Mouse (Mus musculus): ENCODE data around the gene Adamts18.

The Adamts18 gene

DNA sequence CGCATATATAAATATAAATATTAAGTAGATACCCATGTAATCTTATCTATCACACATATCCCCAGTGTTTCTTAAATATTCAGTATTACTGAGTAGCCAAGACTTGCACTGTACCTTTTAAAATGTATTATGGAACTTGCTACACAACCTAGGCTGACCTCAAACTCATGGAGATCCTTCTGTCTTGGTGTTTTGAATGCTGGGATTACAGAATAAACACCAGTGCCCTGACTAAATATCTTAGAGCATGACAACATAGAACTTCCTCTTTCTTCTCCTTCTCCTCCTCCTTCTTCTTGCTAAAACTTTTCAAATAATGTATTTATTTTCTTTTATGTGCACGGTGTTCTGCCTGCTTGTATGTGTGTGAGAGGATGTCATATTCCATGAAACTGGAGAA lies 95.4 kb downstream of the Adamts18 start:
- no peak for DNase-seq (ENCODE audit: low spot score)

DNA sequence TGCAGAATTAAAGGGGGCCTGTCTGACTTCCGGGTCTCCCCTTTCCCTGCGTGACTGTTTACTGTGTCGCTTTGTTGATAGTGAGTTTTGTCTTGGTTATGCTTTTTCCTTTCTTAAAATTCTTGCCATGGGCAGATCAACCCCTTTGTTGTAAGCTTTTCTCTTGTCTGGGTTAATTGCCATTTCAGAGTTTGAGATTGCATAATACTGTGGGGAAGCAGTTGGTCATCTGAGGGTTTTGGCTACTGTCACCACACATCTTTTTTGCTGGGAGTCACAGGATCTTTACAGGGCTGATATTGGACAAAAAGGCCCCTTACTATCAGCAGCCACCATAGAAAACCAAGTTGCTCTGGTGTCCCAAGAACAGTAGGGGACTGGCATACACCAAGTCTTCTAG lies 96.2 kb downstream of the Adamts18 start:
- DNase-seq (ENCODE audit: low spot score) = no peak

DNA sequence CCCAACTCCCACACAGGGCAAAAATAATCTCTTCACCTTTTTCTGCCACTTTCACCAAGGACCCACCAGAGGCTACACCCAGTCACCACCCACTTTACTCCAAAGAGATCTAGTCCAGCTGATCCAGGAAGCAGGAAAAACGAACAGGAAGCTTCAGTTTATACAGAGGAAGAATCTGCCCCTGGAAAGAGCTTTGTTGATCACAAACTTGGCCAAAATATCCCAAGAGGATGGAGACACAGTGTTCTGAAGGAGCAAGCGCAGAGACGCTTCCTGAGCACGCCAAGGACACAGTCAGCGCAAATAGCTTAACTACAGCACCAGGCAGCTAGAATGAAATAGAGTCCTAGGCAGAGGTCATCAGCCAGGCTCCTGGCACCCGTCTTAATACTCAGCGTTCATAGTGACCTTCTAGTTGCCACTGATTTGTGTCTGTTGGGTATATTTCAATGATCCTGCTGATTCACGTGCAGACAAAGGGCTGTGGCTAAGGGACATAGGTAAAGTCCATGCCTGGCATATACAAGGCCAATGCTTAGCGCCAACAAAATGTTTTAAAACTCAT lies 113.0 kb downstream of the Adamts18 start:
- DNase-seq (ENCODE audit: low spot score) = no peak

DNA sequence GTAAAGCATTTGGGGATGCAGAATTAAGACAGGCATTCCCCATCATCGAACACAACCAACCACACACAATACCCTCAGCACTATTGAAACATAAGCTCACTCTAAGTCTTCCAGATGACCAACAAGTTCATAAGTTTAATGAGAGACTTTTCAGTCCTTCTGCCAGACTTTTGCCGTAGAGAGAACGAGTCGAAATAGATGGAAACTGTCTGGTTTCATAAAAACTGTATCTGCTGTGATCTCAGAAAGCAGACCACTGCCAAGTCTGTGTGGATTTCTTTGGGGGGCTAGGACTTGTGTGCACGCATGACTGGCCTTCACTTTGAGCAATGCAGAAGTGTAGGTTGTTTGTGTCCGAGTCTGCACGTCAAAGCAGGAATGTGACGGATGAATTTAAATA lies 123.2 kb downstream of the Adamts18 start:
- DNase-seq (ENCODE audit: low spot score) = no peak

DNA sequence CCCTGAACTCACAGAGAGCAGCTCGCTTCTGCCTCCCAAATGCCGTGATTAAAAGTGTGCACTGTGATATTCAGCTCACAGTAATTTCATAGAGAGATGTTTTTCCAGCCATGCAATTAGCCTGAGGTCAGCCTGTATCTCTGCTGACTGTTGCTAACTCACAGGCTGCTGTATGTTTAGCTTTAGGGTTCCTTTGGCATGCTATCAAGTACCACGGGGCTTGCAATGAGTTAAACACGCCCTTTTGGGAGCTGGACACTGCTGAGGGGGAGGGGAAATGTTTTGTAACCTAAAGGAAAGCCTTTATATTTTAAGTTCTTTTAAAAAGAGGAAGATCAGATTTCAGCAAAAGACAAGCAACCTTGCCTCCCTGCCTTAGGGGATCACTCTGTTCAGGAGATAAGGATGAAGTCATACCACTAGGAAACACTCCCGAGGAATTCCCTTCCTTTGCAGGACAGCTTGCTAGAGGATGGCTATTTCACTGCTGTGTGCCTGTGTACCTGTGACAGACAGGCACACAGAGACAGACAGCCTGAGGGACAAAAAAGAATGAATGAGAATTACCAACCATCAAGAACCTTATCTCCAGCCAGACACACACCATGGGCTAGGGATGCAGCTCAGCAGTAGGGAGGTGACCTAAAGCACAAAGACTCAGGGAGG lies 124.5 kb downstream of the Adamts18 start:
- DNase-seq (ENCODE audit: low spot score) = no peak

DNA sequence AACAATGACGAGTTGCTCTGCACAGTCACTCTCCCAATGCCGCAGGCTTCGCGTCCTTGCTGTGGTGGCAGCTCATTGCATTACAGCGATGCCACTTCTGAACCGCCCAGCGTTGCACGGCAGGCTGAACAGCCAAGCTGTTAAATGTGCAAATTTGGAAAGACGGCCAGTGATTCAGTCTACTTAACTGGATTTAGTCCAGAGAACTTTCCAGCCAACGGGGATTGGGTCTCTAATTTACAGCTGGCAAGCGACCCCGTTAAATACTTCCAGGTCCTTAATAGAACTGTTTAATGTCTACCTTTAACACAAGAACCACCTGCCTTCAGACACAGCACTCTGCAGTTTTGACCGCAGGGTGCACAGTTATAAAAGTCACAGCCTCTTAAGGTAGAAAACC lies 127.1 kb downstream of the Adamts18 start:
- no peak for DNase-seq (ENCODE audit: low spot score)

DNA sequence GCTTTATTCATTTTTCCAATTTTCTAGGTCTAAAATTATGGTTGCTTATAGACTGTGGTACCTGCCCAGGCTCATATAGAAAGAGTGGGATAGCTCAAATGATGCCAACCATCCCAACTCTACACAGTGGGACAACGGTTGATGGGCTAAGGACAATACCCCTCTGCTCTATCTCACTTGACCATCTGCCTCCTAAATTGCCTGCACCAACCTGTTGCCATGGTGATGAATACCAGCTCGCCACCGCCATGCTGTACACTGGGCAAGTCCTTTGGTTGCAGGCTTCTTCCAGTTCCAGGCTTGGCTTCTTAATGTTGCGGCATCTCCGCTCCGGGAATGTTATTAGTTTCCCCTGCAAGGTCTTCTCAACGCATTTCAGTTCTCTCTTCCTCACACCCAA lies 143.6 kb downstream of the Adamts18 start:
- DNase-seq (ENCODE audit: low spot score) = peak; percentile 10

DNA sequence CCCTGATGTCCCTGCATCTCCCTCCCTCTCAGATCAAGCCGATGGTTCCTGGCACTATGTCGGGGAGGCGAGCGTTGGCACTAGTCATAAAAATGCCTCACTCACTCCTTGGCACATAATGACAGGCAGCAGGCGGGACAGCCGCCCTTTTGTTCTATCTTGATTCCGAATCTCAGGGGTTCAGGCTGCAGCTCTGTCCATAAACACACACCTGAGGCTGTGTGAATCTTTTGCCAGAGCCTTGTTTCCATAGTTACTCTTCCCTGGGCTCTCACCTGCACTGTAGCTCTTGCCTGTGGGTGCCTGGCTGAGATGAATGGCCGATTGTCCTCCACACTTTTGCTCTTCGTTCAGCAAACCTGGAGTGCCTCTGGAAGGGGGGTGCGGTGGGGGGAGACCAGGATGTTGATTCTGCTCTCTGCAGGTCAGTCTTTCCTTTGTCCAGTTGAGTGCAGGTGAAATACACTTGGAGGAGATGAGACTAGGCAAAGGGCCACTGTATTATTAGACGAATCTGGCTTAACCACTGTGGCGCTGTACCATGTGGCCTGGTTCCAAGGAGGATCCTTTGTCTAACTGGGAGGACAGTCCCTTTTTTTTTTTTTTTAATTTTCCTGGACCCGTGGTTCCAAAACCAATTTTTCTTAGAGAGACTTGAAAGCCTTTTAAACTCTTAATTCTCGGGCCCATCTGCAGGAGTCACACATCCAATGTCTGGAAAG lies 156.8 kb downstream of the Adamts18 start:
- DNase-seq (ENCODE audit: low spot score) = no peak

DNA sequence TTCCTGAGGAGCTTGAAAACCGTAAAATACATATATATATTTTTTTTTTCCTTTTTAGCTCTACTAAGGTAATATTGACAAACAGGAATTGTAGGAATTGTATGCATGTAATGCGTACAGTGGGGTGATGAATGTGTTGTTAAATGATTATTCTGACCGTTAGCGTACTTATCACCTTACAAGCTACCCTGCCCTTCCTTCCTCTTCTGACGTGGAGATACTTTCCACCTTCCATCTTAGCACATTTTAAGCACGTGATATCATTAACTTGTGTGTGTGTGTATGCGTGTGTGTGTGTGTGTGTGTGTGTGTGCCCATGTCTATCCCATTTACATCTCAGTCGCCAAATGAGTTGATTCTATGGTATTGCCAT lies 160.0 kb downstream of the Adamts18 start:
- DNase-seq (ENCODE audit: low spot score) = no peak

DNA sequence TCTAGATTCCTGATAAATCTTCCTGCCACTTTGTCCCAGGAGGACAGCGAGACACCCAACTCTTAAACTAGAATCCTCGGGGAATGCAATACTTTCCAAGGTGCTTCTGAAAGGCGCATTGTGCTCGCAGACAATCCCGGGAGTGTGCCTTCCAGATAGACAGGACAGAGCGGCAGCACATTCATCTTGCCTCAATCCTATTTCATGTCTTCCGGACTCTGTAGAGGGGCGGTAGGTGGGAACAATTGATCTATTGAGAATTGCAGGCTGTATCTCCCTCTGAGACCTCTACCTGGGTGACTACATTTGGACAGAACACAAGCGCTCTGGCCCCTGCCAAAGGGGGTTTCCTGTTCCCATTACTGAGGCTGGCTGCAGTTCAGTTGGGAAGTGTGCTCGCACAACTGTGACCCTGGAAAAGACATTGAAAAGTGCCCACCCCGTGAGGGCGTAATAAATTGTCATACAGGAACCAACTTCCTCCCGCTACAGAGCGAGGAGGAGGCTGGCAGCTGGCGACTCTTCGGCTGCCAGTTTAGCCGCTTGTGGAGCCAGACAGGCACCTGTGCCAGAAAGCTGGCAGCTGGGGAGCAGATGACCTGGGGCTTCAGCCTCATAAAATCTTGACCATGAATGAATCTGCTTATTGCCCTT lies 160.5 kb downstream of the Adamts18 start:
- DNase-seq (ENCODE audit: low spot score) = no peak

DNA sequence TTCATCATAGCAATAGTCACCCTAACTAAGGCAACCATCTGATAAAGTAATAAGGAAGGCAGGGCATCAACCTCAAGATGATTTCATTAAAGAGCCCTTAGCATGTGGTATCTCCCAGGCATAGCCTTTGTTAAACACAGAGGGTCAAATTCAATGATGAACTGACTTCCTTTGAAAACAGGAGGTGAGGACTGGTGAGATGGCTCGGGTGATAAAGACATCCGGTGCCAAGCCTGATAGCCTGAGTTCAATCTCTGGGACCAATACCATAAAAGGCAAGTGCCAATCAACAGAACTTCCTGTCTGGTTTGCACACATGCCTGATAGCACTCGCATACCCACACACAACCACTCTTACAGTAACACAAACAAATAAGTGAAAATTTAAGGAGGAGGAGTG lies 169.2 kb downstream of the Adamts18 start:
- DNase-seq (ENCODE audit: low spot score) = no peak

DNA sequence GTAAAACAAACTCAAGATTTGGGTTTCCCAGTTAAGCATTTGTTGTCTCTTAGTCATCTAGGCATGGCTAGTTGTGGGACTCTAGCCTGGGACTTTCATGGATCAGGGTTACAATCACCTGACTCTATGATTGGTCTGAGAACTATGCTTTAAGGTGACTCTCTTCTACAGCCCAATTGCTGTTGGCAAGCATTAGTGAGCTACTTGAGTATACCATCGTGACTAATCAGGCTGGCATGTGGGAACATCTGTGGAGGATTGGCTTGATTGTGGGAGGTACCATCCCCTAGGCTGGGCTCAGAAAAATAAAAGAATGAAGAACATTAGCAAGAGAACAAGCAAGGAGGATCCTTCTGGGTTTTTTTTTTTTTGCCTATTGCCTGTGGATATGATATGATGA lies 171.7 kb downstream of the Adamts18 start:
- DNase-seq (ENCODE audit: low spot score) = no peak

DNA sequence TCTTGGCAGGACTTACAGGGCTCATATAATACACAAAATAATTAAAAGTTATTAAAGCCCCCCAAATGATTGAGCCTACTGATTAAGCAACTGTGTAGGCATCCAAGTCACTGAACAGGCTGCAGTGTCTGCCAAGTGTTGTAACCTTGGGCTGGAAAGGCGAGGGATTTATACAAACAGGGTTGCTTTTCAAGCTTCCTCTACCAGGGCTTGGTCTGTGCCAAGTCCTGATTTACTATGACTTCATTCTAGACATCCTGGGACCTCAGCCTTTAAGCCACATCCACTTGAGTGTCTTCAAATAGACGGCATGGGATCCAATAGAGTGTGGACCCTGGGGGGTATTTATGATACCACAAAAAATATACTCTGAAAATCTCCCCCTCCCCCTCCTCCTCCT lies 173.3 kb downstream of the Adamts18 start:
- DNase-seq (ENCODE audit: low spot score) = no peak

DNA sequence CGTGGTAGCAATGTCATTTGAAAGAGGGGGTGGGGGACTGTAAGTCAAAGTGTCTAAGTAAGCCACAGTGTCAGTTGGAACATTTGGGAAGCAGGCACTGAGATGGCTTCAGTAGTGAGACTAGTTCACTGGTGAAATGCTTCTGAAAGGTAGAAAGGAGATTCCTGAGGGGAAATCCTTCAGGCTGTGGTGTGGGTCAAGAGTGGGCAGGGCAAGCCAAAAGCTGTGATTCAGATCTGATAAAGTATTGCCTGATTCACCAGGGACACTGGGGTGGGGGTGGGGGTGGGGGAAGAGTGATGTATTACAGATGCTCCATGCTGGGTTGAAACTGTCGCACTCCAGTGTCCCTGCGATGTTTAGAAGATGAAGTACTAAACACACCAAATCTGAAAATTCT lies 173.9 kb downstream of the Adamts18 start:
- DNase-seq (ENCODE audit: low spot score) = no peak

DNA sequence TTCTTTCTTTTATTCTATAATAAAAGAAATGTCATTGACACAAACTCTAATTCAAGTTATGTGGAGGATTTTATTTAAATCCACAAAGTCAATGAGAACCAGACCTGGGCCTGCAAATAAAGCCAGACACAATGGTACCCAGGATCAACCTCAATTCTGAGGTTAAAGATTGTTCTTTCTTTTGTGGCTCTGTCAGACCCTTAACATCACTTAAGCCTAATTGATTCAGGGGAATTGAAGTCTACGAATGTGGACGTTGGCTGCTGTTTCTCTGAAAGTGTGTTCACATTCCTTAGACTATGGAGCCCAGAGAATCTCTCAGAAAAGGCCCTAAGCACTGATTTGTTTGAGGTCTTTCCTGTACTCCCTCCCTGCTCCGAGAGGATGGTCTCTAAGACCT lies 175.2 kb downstream of the Adamts18 start:
- DNase-seq (ENCODE audit: low spot score) = peak; percentile 42

DNA sequence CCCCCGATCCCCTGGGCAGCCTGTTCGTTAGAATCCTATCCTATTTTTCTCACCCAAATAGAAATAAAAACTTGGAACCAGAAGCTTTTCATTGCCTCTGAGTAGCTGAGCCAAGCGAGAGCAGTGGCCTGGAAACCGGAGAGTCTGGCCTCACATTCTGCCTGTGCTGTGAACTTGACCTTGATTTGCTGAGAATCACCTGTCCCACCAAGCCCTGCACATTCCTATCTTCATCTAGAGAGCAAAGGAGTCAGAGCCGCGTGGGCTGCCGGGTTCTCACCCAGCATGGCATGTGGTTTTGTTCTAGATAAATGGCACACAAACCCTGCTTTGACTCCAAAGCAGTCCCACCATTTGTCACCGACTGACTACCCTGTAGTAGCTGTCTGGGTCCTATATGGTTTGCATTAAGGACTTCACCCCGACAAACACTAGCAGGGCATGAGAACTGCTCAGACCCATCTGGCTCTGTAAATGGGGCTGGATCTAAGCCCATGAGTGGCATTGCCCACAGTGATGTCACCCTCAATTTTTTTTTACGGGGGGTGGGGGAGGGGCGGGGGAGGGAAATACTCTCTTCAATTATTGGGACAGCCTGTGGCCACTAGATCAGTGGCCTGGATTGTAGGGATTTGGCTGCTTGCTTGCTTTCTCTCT lies 175.8 kb downstream of the Adamts18 start:
- DNase-seq (ENCODE audit: low spot score) = peak; percentile 36

DNA sequence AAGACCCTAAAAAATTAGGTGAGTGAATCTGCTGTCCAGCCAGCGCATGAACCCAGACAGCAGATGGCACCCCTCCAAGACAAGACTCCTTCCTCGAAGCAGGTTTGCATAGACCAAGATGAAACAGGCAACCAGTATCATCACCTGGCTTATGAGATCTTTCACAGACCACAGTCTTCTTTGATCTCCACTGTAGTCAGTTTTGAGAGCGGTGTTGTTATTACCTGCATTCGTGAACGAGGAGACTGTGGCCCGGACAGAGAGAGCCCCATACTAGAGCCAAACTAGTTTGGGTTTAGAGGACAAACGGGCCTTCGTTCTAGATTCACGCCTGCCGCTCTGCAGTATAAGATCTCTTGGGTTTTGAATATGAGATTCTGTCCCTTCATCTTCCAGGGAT lies 178.6 kb downstream of the Adamts18 start:
- DNase-seq (ENCODE audit: low spot score) = no peak

DNA sequence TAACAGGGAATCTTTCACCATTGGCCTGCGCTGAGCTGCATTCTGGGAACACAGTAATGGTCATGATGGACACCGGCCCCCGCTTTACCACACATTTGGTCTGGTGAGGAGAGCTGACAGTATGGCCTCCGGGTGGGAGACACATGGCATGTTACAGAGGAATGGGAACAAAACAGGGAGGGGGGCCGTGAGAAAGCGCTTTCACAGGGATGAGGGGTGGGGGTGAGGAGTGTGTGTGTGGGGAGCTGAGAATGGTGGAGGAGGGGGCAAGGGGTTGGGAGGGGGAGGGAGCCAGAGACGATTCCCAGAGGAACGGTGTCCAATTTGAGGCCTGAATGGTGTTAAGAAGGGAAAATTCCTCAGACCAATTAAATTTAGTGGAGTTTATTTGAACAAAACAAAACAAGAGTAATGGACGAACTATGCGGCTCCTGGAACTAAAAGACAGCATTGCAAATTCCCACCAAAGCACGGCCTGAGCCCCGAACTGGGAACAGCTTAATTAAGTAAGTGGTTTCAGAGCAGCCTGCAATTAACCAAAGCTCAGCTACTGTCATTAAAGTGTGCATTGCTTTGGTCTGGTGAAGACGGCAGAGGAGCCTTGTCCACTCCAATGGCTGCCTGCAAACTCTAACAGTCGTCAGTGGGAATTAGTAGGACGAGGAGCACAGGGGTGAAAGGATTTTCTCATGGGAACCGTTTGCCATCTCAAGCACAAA lies 181.7 kb downstream of the Adamts18 start:
- peak; percentile 29 for DNase-seq (ENCODE audit: low spot score)

DNA sequence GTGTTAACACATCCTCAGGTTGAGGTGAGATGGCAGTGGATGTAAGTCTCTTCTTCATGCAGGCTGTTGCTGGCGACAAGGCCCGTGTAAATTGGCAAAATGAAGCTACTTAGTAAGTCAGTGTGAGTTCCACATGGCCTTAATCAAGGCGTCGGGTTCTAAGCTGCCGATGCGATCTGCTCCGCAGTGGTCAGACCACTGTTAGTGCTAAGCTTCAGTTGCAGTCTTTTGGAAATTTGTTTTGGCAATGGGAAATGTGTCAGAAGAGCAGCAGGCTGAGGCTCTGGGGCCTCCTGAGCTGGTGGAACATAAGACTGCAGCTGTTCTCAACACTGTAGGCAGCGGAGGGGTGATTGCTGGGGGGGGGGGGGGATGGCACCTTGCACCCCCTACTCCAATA lies 182.6 kb downstream of the Adamts18 start:
- peak; percentile 20 for DNase-seq (ENCODE audit: low spot score)

DNA sequence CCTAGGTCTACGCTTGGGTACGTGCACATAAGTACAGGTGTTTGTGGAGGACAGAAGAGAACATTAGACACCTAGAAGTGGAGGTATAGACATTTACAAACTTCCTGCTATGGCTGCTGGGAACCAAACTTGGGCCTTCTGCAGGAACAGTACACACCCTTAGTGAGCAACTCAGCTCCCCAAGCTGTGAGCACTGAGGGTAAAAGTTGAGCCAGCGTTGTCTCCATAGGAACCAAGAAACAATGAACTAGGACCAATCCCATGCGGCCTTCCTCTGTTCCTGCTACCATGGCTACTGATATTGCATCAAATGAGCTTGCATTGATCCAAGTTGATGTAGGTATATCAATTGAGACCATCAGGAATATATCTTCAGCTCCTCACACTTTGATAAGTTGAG lies 183.5 kb downstream of the Adamts18 start:
- DNase-seq (ENCODE audit: low spot score) = peak; percentile 61

DNA sequence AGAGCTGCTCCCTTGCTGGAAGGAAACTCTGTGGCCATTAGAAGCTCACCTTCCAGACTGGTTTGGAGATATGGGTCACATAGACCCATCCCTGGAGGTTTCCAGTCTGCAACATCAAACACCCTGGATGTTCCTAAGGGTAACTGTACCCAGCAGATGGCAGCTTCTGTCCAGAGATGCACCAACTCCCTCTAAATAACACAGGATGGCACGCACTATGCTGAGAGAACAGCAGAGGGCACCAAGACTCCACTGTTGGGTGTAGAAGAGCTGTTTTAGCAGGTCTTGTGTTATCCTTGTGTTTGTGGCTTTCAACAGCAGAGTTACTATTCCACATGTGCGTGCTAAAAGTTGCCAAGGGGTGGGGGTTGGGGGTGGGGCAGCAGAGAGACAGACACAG lies 184.0 kb downstream of the Adamts18 start:
- peak; percentile 96 for DNase-seq (ENCODE audit: low spot score)

DNA sequence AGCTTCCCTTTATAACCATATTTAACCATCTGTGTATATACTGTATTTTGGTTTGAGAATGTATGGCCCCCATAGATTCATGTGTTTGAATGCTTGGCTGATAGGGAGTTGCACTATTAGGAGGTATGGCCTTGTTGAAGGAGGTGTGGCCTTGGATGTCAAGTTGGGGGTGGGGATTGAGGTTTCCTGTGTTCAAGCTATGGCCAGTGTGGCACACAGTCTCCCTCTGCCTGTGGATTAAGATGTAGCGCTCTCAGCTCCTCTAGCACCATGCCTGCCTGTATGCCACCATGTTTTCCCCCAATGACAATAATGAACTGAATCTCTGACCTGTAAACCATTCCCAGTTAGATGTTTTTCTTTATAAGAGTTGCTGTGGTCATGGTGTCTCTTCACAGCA lies 188.4 kb downstream of the Adamts18 start:
- no peak for DNase-seq (ENCODE audit: low spot score)
